Mouse (Mus musculus): ENCODE results near the gene Sftpa1. TPM values are rescaled to one million over a fixed set of nuclear protein-coding genes. Genes with fewer than 3 reads are reported as not detected.

Gene Sftpa1
- polyA plus RNA-seq, 1 experiment from 2014 or later, result 1.5 TPM

GRCm38 (mm10) chr14:41102269-41102668 lies 29.3 kb upstream of the Sftpa1 start:
- Histone ChIP-seq H3K27ac (ENCODE audit: low read length) (no peak overlapping the region), H3K27me3 (ENCODE audit: control insufficient read depth, insufficient read depth, low read length) (no peaks in the 10 kb centered on the region), H3K9ac (ENCODE audit: low read length) (no peak overlapping the region), H3K9me3 (replicated peaks; ENCODE audit: control insufficient read depth, low read length) (no peaks in the 10 kb centered on the region), H3K4me1 (ENCODE audit: control insufficient read depth, insufficient read depth, low read length) (no peaks in the 10 kb centered on the region), H3K36me3 (ENCODE audit: control insufficient read depth, insufficient read depth) (no peaks in the 10 kb centered on the region), H3K4me3 (ENCODE audit: low read length) (no peak overlapping the region), H3K4me2 (ENCODE audit: low read depth, low read length) (no peak overlapping the region)
- ATAC-seq (replicated peaks; ENCODE audit: extremely low read depth, insufficient read depth, low FRiP score), result no peak
- 55% methylated on average over 2 of the region's 2 CpGs for WGBS

DNA sequence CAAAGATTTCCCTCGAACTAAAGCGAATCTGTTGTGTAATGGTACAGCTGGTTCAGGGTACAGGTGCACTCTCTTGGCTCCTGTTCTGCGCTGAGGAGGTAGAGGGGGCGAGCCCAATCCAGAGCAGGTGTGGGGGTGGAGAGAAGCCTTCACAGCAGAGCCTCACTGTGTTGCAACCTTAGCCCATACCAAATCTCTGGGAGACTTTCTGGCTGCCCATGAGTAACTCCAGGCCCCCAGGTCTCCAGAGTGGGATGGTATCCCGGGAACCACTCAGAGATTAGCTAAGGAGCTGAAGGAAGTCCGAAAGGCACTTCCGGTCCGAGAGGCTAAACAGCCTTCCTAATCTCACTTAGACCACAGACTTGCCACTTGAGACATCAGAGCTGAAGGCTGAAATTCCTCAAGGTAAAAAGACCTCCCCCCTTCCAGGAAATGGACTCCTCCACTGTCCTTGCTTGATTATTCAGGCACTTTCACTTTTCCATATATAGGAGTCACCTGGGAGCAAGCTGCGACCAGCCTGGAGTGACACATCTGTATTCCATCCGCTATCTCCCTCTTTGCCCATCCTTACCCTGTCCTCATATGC lies 26.6 kb upstream of the Sftpa1 start, which contains the start of gene Mat1a:
Gene Mat1a, plus strand, starts transcription at position 183 of the 592 bp plus-strand sequence.
- H3K4me2 ChIP-seq (ENCODE audit: low read depth, low read length), result peak within 1 kb of the TSS; percentile 56
- ATAC-seq (replicated peaks; ENCODE audit: extremely low read depth, insufficient read depth, low FRiP score), result no peak
- H3K9ac ChIP-seq (ENCODE audit: low read length), result 0 out of 2 replicates have a peak within 1 kb of the TSS, but pooled peaks have one; percentile 24
- peak within 1 kb of the TSS; percentile 36 for H3K4me3 ChIP-seq (ENCODE audit: low read length)
- WGBS, result 44% methylated on average over 10 of the region's 10 CpGs
- no peaks in the 10 kb centered on the region for H3K27me3 ChIP-seq (ENCODE audit: control insufficient read depth, insufficient read depth, low read length)
- H3K27ac ChIP-seq (ENCODE audit: low read length), result no peak within 1 kb of the TSS
- no peaks in the 10 kb centered on the region for H3K36me3 ChIP-seq (ENCODE audit: control insufficient read depth, insufficient read depth)
- no peaks in the 10 kb centered on the region for H3K4me1 ChIP-seq (ENCODE audit: control insufficient read depth, insufficient read depth, low read length)
- H3K9me3 ChIP-seq (replicated peaks; ENCODE audit: control insufficient read depth, low read length), result no peaks in the 10 kb centered on the region

DNA sequence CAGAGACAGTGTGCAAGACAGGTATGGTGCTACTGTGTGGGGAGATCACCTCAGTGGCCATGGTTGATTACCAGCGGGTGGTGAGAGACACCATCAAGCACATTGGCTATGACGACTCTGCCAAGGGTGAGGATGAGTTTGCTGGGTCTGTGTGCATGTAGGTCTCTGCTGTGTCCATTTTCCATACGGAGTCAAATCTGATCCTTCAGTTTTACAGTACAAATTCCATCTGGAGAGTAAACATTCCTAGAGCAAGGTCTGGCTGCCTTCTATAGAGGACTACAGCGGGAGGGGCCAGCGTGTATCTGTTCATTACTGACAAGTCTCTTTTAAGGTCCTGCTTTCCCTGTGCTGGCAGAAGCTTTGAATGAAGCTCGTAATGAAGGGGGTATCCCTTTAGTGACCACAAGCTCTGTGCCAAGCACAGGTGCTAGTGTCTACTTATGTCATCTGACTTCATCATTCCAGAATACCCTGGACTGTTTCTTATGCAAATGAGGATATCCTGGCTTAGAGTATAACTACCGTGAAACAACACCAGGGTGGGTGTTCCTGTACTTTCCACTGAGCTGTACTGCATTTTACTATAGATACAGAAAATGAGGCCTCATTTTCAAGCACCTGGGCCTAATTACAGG lies 20.4 kb upstream of the Sftpa1 start:
- no peaks in the 10 kb centered on the region for H3K4me1 ChIP-seq (ENCODE audit: control insufficient read depth, insufficient read depth, low read length)
- no peaks in the 10 kb centered on the region for H3K27me3 ChIP-seq (ENCODE audit: control insufficient read depth, insufficient read depth, low read length)
- H3K36me3 ChIP-seq (ENCODE audit: control insufficient read depth, insufficient read depth), result no peaks in the 10 kb centered on the region
- H3K4me3 ChIP-seq (ENCODE audit: low read length), result no peak overlapping the region
- H3K27ac ChIP-seq (ENCODE audit: low read length), result no peak overlapping the region
- no peak overlapping the region for H3K4me2 ChIP-seq (ENCODE audit: low read depth, low read length)
- WGBS, result 78% methylated on average over 7 of the region's 7 CpGs
- ATAC-seq (replicated peaks; ENCODE audit: extremely low read depth, insufficient read depth, low FRiP score), result no peak
- H3K9ac ChIP-seq (ENCODE audit: low read length), result no peak overlapping the region
- H3K9me3 ChIP-seq (replicated peaks; ENCODE audit: control insufficient read depth, low read length), result no peaks in the 10 kb centered on the region

DNA sequence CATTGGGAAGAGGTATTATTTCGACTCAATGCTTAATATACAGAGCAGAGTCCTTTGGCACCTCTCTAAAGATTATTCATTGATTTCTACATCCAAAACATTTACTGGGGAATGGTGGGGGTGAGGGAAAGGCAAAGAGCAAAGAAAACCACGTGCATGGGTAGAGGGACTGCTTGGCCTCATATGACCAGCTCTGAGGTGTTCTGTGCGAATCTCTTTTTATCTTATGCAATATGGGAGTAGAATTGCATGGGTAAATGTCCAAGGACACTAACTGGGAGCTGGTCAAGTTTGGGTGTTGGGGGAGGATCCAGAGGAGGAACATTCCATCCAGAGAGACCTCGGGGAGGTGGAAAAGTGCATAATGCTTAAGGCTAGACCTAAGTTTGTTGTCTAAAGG lies 18.6 kb upstream of the Sftpa1 start:
- 67% methylated on average over 4 of the region's 4 CpGs for WGBS
- Histone ChIP-seq H3K27me3 (ENCODE audit: control insufficient read depth, insufficient read depth, low read length) (no peaks in the 10 kb centered on the region), H3K36me3 (ENCODE audit: control insufficient read depth, insufficient read depth) (no peaks in the 10 kb centered on the region)

DNA sequence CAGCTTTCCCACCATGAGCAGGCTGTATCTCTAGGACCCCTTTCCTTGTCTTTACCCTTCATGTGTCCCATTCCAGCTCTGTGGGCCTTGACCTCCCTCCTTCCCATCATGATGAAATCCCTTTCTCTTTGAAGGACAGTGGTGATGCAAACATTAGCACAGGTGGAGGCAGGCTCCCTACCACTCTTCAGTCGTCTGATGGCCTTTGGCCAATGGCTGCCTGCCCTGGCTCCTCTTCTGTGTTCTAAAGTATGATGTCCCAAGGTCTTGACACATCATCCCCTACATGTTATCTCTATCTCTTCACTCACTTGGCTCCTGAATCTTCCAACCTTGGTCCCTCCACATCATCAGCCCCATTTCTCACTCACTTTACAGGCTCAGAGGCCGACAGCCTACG lies 15.3 kb upstream of the Sftpa1 start:
- Histone ChIP-seq H3K4me3 (ENCODE audit: low read length) (no peak overlapping the region), H3K9me3 (replicated peaks; ENCODE audit: control insufficient read depth, low read length) (no peaks in the 10 kb centered on the region), H3K27ac (ENCODE audit: low read length) (no peak overlapping the region), H3K4me1 (ENCODE audit: control insufficient read depth, insufficient read depth, low read length) (peaks cover 8% of the 10 kb centered on the region), H3K27me3 (ENCODE audit: control insufficient read depth, insufficient read depth, low read length) (no peaks in the 10 kb centered on the region), H3K4me2 (ENCODE audit: low read depth, low read length) (no peak overlapping the region), H3K36me3 (ENCODE audit: control insufficient read depth, insufficient read depth) (no peaks in the 10 kb centered on the region), H3K9ac (ENCODE audit: low read length) (no peak overlapping the region)
- WGBS, result 72% methylated on average over 3 of the region's 3 CpGs
- ATAC-seq (replicated peaks; ENCODE audit: extremely low read depth, insufficient read depth, low FRiP score), result no peak

More for the DNA sequence above, 18.6 kb upstream of the Sftpa1 start:
- Histone ChIP-seq H3K4me2 (ENCODE audit: low read depth, low read length) (no peak overlapping the region), H3K4me3 (ENCODE audit: low read length) (no peak overlapping the region), H3K9ac (ENCODE audit: low read length) (no peak overlapping the region), H3K4me1 (ENCODE audit: control insufficient read depth, insufficient read depth, low read length) (peaks cover 5% of the 10 kb centered on the region), H3K27ac (ENCODE audit: low read length) (no peak overlapping the region), H3K9me3 (replicated peaks; ENCODE audit: control insufficient read depth, low read length) (no peaks in the 10 kb centered on the region)
- no peak for ATAC-seq (replicated peaks; ENCODE audit: extremely low read depth, insufficient read depth, low FRiP score)

GRCm38 (mm10) chr14:41124683-41125082 lies 6.9 kb upstream of the Sftpa1 start:
- H3K4me1 ChIP-seq (ENCODE audit: control insufficient read depth, insufficient read depth, low read length), result no peaks in the 10 kb centered on the region
- H3K27ac ChIP-seq (ENCODE audit: low read length), result no peak overlapping the region
- no peak overlapping the region for H3K4me2 ChIP-seq (ENCODE audit: low read depth, low read length)
- H3K9ac ChIP-seq (ENCODE audit: low read length), result no peak overlapping the region
- no peaks in the 10 kb centered on the region for H3K9me3 ChIP-seq (replicated peaks; ENCODE audit: control insufficient read depth, low read length)
- H3K4me3 ChIP-seq (ENCODE audit: low read length), result no peak overlapping the region
- 78% methylated on average over 5 of the region's 5 CpGs for WGBS
- no peak for ATAC-seq (replicated peaks; ENCODE audit: extremely low read depth, insufficient read depth, low FRiP score)
- H3K36me3 ChIP-seq (ENCODE audit: control insufficient read depth, insufficient read depth), result no peaks in the 10 kb centered on the region
- H3K27me3 ChIP-seq (ENCODE audit: control insufficient read depth, insufficient read depth, low read length), result no peaks in the 10 kb centered on the region

GRCm38 (mm10) chr14:41127997-41128396 lies 3.6 kb upstream of the Sftpa1 start:
- 17% methylated on average over 4 of the region's 4 CpGs for WGBS
- Histone ChIP-seq H3K36me3 (ENCODE audit: control insufficient read depth, insufficient read depth) (no peaks in the 10 kb centered on the region), H3K9me3 (replicated peaks; ENCODE audit: control insufficient read depth, low read length) (no peaks in the 10 kb centered on the region), H3K27ac (ENCODE audit: low read length) (no peak overlapping the region), H3K4me3 (ENCODE audit: low read length) (no peak overlapping the region), H3K4me1 (ENCODE audit: control insufficient read depth, insufficient read depth, low read length) (no peaks in the 10 kb centered on the region), H3K9ac (ENCODE audit: low read length) (no peak overlapping the region), H3K4me2 (ENCODE audit: low read depth, low read length) (no peak overlapping the region), H3K27me3 (ENCODE audit: control insufficient read depth, insufficient read depth, low read length) (no peaks in the 10 kb centered on the region)
- ATAC-seq (replicated peaks; ENCODE audit: extremely low read depth, insufficient read depth, low FRiP score), result 0 out of 2 replicates have a peak, but pooled peaks have one; percentile 23

- Histone ChIP-seq H3K36me3 (ENCODE audit: control insufficient read depth, insufficient read depth) (no peaks in the 10 kb centered on the region), H3K4me1 (ENCODE audit: control insufficient read depth, insufficient read depth, low read length) (no peaks in the 10 kb centered on the region), H3K27ac (ENCODE audit: low read length) (no peak overlapping the region), H3K4me3 (ENCODE audit: low read length) (no peak overlapping the region), H3K9ac (ENCODE audit: low read length) (no peak overlapping the region), H3K27me3 (ENCODE audit: control insufficient read depth, insufficient read depth, low read length) (no peaks in the 10 kb centered on the region), H3K4me2 (ENCODE audit: low read depth, low read length) (no peak overlapping the region), H3K9me3 (replicated peaks; ENCODE audit: control insufficient read depth, low read length) (no peaks in the 10 kb centered on the region)
- no peak for ATAC-seq (replicated peaks; ENCODE audit: extremely low read depth, insufficient read depth, low FRiP score)
These were observed 5.4 kb downstream of the Sftpa1 start for GRCm38 (mm10) chr14:41137006-41137405.

GRCm38 (mm10) chr14:41140686-41141085 lies 9.1 kb downstream of the Sftpa1 start:
- Histone ChIP-seq H3K4me1 (ENCODE audit: control insufficient read depth, insufficient read depth, low read length) (no peaks in the 10 kb centered on the region), H3K9me3 (replicated peaks; ENCODE audit: control insufficient read depth, low read length) (no peaks in the 10 kb centered on the region), H3K9ac (ENCODE audit: low read length) (no peak overlapping the region), H3K27me3 (ENCODE audit: control insufficient read depth, insufficient read depth, low read length) (no peaks in the 10 kb centered on the region), H3K27ac (ENCODE audit: low read length) (no peak overlapping the region), H3K4me2 (ENCODE audit: low read depth, low read length) (no peak overlapping the region), H3K4me3 (ENCODE audit: low read length) (no peak overlapping the region), H3K36me3 (ENCODE audit: control insufficient read depth, insufficient read depth) (no peaks in the 10 kb centered on the region)
- WGBS, result 84% methylated on average over 1 of the region's 1 CpGs
- no peak for ATAC-seq (replicated peaks; ENCODE audit: extremely low read depth, insufficient read depth, low FRiP score)
